Mouse (Mus musculus) midbrain, embryonic 10.5 days (tissue): ENCODE measurements at regions not wholly inside any gene's neighbourhood (a gene's known extent, or its start where the extent isn't known, plus 50 kb on each side); places are given as distances from the start of the nearest gene placed in this dataset.

Source experiments
- DNase-seq: peaks from one replicate; pipeline ENCODE4 v3.0.0-alpha.2; 2017; ENCODE audit warnings: low spot score
- H3K27ac ChIP-seq: fragments of 300-500 bp; sonication (generic); replicated peaks from 2 replicates; pipeline ENCODE4 v1.5.1; 2016; ENCODE audit warnings: mild to moderate bottlenecking
- H3K27me3 ChIP-seq: fragments of 300-500 bp; sonication (generic); 2 replicates; pipeline ENCODE4 v1.6.1; 2016; ENCODE audit warnings: low read depth, mild to moderate bottlenecking; ENCODE audit not compliant: poor library complexity, severe bottlenecking
- H3K36me3 ChIP-seq: fragments of 300-500 bp; sonication (generic); 2 replicates; pipeline ENCODE4 v1.6.1; 2016; ENCODE audit warnings: mild to moderate bottlenecking, moderate library complexity
- H3K4me1 ChIP-seq: fragments of 300-500 bp; sonication (generic); 2 replicates; pipeline ENCODE4 v1.6.1; 2016
- H3K4me3 ChIP-seq: fragments of 300-500 bp; sonication (generic); 2 replicates; pipeline ENCODE4 v1.5.1; 2016; ENCODE audit warnings: mild to moderate bottlenecking, moderate library complexity
- H3K9me3 ChIP-seq: fragments of 300-500 bp; sonication (generic); replicated peaks from 2 replicates; pipeline ENCODE4 v1.6.1; 2016; ENCODE audit warnings: mild to moderate bottlenecking
- WGBS: fragments of 180-500 bp; shearing (Covaris S2); methylation state at CpG from one replicate; pipeline ENCODE4 v1.1.7; 2016; 5-methylcytosine and 5-hydroxymethylcytosine counted together

GRCm38 (mm10) chr4:153223019-153223418 lies 259.6 kb downstream of the Ajap1 start:
- DNase-seq = no peak
- Histone ChIP-seq H3K27me3 (peaks cover 42% of the 10 kb centered on the region; the same call in 1 of the 2 replicates), H3K4me1 (peaks cover 16% of the 10 kb centered on the region), H3K9me3 (no peaks in the 10 kb centered on the region), H3K36me3 (no peaks in the 10 kb centered on the region), H3K4me3 (no peak overlapping the region), H3K27ac (no peak overlapping the region)
- 83% methylated on average over 5 of the region's 5 CpGs for WGBS

GRCm38 (mm10) chr4:153220485-153220884 lies 262.1 kb downstream of the Ajap1 start:
- no peak for DNase-seq
- H3K4me1 ChIP-seq = peaks cover 16% of the 10 kb centered on the region
- no peak overlapping the region for H3K4me3 ChIP-seq
- WGBS = 43% methylated on average over 5 of the region's 6 CpGs
- peaks cover 44% of the 10 kb centered on the region; the same call in 1 of the 2 replicates for H3K27me3 ChIP-seq
- H3K27ac ChIP-seq = peak overlapping the region; percentile 18; the same call in 1 of the 2 replicates
- no peaks in the 10 kb centered on the region for H3K36me3 ChIP-seq
- H3K9me3 ChIP-seq = no peaks in the 10 kb centered on the region

- no peak for DNase-seq
- no peak overlapping the region for H3K4me3 ChIP-seq
- H3K4me1 ChIP-seq = peaks cover 15% of the 10 kb centered on the region
- H3K36me3 ChIP-seq = no peaks in the 10 kb centered on the region
- peaks cover 44% of the 10 kb centered on the region; the same call in 1 of the 2 replicates for H3K27me3 ChIP-seq
- peak overlapping the region; percentile 18; the same call in 1 of the 2 replicates for H3K27ac ChIP-seq
- no peaks in the 10 kb centered on the region for H3K9me3 ChIP-seq
- 46% methylated on average over 7 of the region's 7 CpGs for WGBS
Observed at GRCm38 (mm10) chr4:153220074-153220473, 262.5 kb downstream of the Ajap1 start.

- 79% methylated on average over 9 of the region's 9 CpGs for WGBS
- no peak overlapping the region for H3K4me3 ChIP-seq
- no peak for DNase-seq
- no peak overlapping the region for H3K27ac ChIP-seq
- no peaks in the 10 kb centered on the region for H3K36me3 ChIP-seq
- H3K9me3 ChIP-seq = no peaks in the 10 kb centered on the region
- peaks cover 37% of the 10 kb centered on the region; the same call in 1 of the 2 replicates for H3K27me3 ChIP-seq
- peaks cover 8% of the 10 kb centered on the region for H3K4me1 ChIP-seq
Observed at GRCm38 (mm10) chr4:153217541-153217980, 265.1 kb downstream of the Ajap1 start.

GRCm38 (mm10) chr4:153212095-153212494 lies 270.5 kb downstream of the Ajap1 start:
- peaks cover 34% of the 10 kb centered on the region for H3K27me3 ChIP-seq
- WGBS = 74% methylated on average over 11 of the region's 11 CpGs
- no peaks in the 10 kb centered on the region for H3K9me3 ChIP-seq
- no peak overlapping the region for H3K4me3 ChIP-seq
- no peak overlapping the region for H3K27ac ChIP-seq
- H3K4me1 ChIP-seq = peaks cover 34% of the 10 kb centered on the region
- DNase-seq = no peak
- H3K36me3 ChIP-seq = no peaks in the 10 kb centered on the region

GRCm38 (mm10) chr4:153208822-153209221 lies 273.8 kb downstream of the Ajap1 start:
- Histone ChIP-seq H3K4me3 (no peak overlapping the region), H3K27ac (peak overlapping the region; percentile 46; the same call in 1 of the 2 replicates), H3K9me3 (no peaks in the 10 kb centered on the region), H3K27me3 (peaks cover 67% of the 10 kb centered on the region), H3K36me3 (no peaks in the 10 kb centered on the region), H3K4me1 (peaks cover 34% of the 10 kb centered on the region)
- no peak for DNase-seq
- 34% methylated on average over 2 of the region's 2 CpGs for WGBS

GRCm38 (mm10) chr4:153208215-153208614 lies 274.4 kb downstream of the Ajap1 start:
- no peak for DNase-seq
- WGBS = 88% methylated on average over 6 of the region's 6 CpGs
- 0 out of 2 replicates have a peak overlapping the region, but pooled peaks have one; percentile 46 for H3K27ac ChIP-seq
- no peaks in the 10 kb centered on the region for H3K9me3 ChIP-seq
- H3K4me3 ChIP-seq = no peak overlapping the region
- H3K36me3 ChIP-seq = no peaks in the 10 kb centered on the region
- peaks cover 73% of the 10 kb centered on the region for H3K27me3 ChIP-seq
- peaks cover 34% of the 10 kb centered on the region for H3K4me1 ChIP-seq

GRCm38 (mm10) chr4:153207578-153208102 lies 275.0 kb downstream of the Ajap1 start:
- H3K27me3 ChIP-seq = peaks cover 78% of the 10 kb centered on the region
- WGBS = 89% methylated on average over 11 of the region's 11 CpGs
- peaks cover 34% of the 10 kb centered on the region for H3K4me1 ChIP-seq
- no peak overlapping the region for H3K4me3 ChIP-seq
- no peak for DNase-seq
- H3K9me3 ChIP-seq = no peaks in the 10 kb centered on the region
- no peak overlapping the region for H3K27ac ChIP-seq
- H3K36me3 ChIP-seq = no peaks in the 10 kb centered on the region

- Histone ChIP-seq H3K4me1 (peaks cover 28% of the 10 kb centered on the region), H3K9me3 (no peaks in the 10 kb centered on the region), H3K36me3 (no peaks in the 10 kb centered on the region), H3K27me3 (peaks cover 86% of the 10 kb centered on the region), H3K27ac (no peak overlapping the region), H3K4me3 (no peak overlapping the region)
- 74% methylated on average over 11 of the region's 11 CpGs for WGBS
- no peak for DNase-seq
Observed at GRCm38 (mm10) chr4:153206789-153207457, 275.7 kb downstream of the Ajap1 start.

GRCm38 (mm10) chr4:153204764-153205163 lies 277.8 kb downstream of the Ajap1 start:
- Histone ChIP-seq H3K4me3 (no peak overlapping the region), H3K27ac (no peak overlapping the region), H3K27me3 (peaks cover 83% of the 10 kb centered on the region), H3K9me3 (no peaks in the 10 kb centered on the region), H3K36me3 (no peaks in the 10 kb centered on the region), H3K4me1 (peaks cover 42% of the 10 kb centered on the region)
- WGBS = 72% methylated on average over 7 of the region's 7 CpGs
- DNase-seq = no peak

- 44% methylated on average over 20 of the region's 20 CpGs for WGBS
- H3K9me3 ChIP-seq = peaks cover 10% of the 10 kb centered on the region; the same call in 1 of the 2 replicates
- H3K4me1 ChIP-seq = peaks cover 17% of the 10 kb centered on the region
- H3K27me3 ChIP-seq = peaks cover 72% of the 10 kb centered on the region
- H3K36me3 ChIP-seq = no peaks in the 10 kb centered on the region
- H3K27ac ChIP-seq = 0 out of 2 replicates have a peak overlapping the region, but pooled peaks have one; percentile 42
- DNase-seq = peak; percentile 47
- H3K4me3 ChIP-seq = no peak overlapping the region
Observed at GRCm38 (mm10) chr4:153200799-153201770, 281.5 kb downstream of the Ajap1 start.

GRCm38 (mm10) chr4:153189485-153189884 lies 293.1 kb downstream of the Ajap1 start:
- Histone ChIP-seq H3K4me1 (peaks cover 29% of the 10 kb centered on the region), H3K9me3 (no peaks in the 10 kb centered on the region), H3K27ac (no peak overlapping the region), H3K27me3 (peaks cover 89% of the 10 kb centered on the region), H3K4me3 (no peak overlapping the region), H3K36me3 (no peaks in the 10 kb centered on the region)
- peak; percentile 65 for DNase-seq
- WGBS = 9% methylated on average over 8 of the region's 8 CpGs
